Mouse (Mus musculus) testis, postnatal 14 days (tissue): ENCODE data around the gene Tmsb10.
A peak's percentile ranks its signal among the peaks of the same experiment; 100 is the strongest.

Experiments
- DNase-seq: peaks from one replicate; pipeline ENCODE4 v3.0.0; 2021; ENCODE audit warnings: low spot score

Tmsb10 gene

DNA sequence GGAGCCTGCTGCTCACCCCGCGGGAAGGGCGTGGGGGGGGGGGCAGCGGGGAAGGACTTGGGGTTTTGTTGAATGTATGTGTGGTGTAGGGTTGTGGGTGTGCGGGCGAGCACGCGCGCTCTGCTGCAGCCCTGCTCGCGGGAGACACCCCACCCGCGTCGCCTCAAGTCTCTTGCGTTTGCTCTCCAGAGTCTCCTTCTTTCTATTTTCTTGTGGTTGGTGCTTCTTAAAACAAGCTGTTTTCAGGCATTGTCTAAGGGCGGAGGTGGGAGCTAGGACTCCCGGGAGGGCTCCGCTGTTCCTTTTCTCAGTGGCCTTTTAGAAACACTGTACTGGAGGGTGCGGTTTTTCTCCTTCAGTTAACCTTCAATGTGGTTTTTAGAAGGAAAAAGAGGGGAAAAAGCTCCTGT is at the start of gene Tmsb10:
Gene Tmsb10 (minus strand): TSS at position 87 of the 410 bp plus-strand sequence.
- DNase-seq, result no peak

- no peak for DNase-seq
These were observed 45.1 kb upstream of the Tmsb10 start for GRCm38 (mm10) chr6:73003601-73004000.

- DNase-seq, result no peak
These were observed 43.8 kb upstream of the Tmsb10 start for GRCm38 (mm10) chr6:73002391-73002790.

DNA sequence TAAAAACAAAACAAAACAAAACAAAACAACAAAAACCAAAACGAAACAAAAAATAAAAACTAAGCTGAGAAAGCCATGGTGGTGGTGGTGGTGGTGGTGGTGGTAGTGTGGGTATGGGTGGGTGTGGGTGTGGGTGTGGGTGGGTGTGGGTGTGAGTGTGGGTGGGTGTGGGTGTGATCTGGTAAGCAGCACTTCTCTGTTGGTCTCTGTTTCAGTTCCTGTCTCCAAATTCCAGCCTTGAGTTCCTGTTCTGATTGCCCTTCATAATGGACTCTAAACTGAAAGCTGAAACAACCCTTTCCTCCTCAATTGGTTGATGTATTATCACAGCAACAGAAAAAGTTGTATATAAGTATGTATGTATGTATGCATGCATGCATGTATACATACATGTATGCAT is 40.3 kb upstream of the Tmsb10 start:
- DNase-seq, result no peak

GRCm38 (mm10) chr6:72993688-72994082 is 35.1 kb upstream of the Tmsb10 start:
- DNase-seq, result no peak

DNA sequence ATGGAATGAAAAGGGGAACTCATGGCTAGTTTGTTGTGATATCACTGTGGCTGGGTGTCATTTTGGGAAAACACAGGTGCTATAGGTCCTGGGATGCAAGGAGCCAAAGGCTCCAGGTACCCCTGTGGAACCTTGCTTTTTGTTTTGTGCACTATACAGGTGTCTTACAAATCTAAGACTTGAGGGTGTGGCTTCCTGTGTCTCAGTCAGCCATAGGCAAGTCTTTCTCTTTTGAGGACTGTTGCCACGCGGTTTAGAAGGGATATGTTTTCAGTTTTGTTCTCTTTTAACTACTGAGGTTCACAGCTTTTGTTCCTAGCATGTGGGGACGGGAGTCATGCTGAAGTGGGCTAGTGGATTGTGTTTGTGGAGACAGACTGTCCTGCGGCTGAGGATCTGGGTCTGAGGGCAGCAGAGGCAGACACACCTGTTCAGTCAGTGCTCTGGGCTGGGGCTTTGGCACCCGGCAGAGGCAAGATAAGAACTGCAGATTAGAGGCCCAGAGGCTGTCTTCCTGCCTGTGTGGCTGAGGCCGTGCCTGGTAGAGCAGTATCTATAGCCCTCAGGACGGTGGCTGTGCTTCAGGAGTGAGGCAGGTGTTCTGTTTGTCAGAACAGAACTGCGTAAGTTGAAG is 34.6 kb upstream of the Tmsb10 start:
- no peak for DNase-seq

GRCm38 (mm10) chr6:72990206-72990605 is 31.7 kb upstream of the Tmsb10 start:
- no peak for DNase-seq

DNA sequence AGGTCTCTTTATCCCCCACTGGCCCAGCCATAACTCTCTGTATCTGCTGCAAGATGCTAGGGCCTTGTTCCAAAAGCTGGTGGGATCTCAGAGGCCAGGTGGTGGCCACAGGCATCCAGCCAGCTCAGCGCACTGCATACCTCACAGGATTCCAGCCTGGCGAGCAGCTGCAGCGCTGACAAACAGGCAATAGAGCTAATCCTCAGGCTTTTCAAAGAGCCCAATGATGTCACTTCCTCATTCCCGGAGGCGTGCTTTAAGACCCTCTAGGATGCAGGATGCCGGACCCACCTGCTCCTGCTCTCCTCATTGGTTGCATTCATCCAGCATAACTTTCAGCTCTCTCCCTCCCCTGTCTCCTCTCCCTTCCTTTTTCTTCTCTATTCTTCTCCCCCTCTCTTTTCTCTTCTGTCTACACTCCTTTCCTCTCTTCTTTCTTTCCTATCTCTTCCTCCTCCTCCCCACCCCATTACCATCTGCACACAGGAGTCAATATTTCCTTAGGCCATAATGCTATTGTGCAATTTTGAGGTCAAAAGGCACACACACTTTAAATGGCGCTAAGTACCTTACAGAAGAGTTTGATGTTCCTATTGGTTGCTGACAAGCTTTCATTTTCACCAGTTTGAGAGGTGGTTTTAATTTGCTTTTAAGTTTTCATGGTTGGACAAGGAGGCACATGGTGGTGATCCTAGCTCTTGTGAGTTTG is 30.6 kb upstream of the Tmsb10 start:
- no peak for DNase-seq

GRCm38 (mm10) chr6:72982506-72982905 is 24.0 kb upstream of the Tmsb10 start:
- DNase-seq, result no peak

- no peak for DNase-seq
These were observed 23.3 kb upstream of the Tmsb10 start for GRCm38 (mm10) chr6:72981851-72982250.

- DNase-seq, result peak; percentile 43
These were observed 22.6 kb upstream of the Tmsb10 start for GRCm38 (mm10) chr6:72981124-72981651.

- DNase-seq, result no peak
These were observed 18.3 kb upstream of the Tmsb10 start for GRCm38 (mm10) chr6:72976866-72977265.

GRCm38 (mm10) chr6:72971074-72971473 is 12.5 kb upstream of the Tmsb10 start:
- DNase-seq, result no peak

DNA sequence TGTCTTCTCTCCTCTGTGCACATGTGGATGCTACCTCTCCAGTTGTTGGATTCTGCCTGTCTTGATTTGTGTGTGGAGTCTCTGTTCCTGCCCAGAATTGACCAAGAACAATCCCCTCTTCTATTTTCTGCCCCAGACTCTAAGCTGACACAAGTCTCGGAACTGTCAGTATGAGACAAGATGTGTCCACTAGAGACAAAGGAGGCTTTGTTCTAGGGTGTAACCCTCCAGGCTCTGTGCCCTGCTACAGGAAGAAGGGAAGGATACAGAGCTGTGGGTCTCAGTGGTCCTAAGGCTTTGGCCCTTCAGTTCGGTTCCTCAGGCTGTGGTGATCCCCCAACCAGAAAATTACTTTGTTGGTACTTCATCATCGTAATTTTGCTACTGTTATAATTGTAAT is 11.2 kb upstream of the Tmsb10 start:
- no peak for DNase-seq

GRCm38 (mm10) chr6:72965199-72965598 is 6.7 kb upstream of the Tmsb10 start:
- no peak for DNase-seq

DNA sequence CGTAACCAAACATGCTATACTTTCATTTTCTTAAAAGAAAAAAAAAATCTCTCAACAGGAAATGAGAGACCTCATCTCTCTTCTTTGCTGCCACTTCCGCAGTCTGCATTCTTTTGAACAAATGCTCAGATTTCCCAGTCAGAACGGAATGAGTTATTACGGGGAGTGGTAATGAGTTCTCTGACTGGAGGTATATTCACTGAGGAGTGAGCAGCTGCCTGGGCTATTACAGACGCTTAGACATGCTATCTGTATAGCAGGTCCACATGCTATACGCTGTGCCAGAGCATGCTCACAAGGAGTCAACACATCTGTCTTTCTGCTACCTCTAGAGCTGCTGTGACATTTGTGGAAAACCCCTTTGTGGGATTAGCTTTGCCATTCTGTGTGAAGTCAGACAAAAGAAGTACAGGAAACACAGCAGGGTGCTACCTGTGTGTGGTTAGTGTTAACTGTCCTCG is 3.8 kb upstream of the Tmsb10 start:
- no peak for DNase-seq

- DNase-seq, result no peak
These were observed 3.1 kb upstream of the Tmsb10 start for GRCm38 (mm10) chr6:72961603-72962002.

- no peak for DNase-seq
These were observed 2.1 kb upstream of the Tmsb10 start for GRCm38 (mm10) chr6:72960675-72961074.

DNA sequence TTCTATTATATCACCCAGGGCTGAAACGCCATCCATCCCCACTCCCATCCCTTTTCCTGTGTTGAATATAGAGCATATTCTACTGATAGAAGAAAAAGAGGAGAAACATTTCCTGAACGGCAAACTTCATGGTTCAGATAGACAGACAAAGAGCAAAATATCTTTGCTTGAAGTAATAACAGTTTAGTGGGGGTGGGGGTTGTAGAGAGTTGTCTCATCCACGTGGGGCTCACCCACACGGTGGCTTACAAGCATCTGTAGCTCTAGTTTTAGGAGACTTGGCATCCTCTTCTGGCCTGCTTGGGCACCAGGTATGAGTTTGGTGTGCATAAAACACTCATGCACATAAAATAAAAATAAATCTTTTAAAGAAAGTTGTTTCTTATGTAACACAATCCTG is 627 bp upstream of the Tmsb10 start:
- DNase-seq, result no peak

- peak; percentile 83 for DNase-seq
These were observed 589 bp downstream of the Tmsb10 start for GRCm38 (mm10) chr6:72957676-72958641.

GRCm38 (mm10) chr6:72957093-72957435 is 1.5 kb downstream of the Tmsb10 start:
- no peak for DNase-seq
